Mouse (Mus musculus) E14TG2a.4 (cell line): ENCODE data around the gene Olfr1143.

Experiments used
- H3K27me3 ChIP-seq: 2 replicates; pipeline ENCODE4 v1.6.1; 2014; ENCODE audit warnings: low read length, control low read depth; ENCODE audit not compliant: insufficient read depth
- H3K36me3 ChIP-seq: 2 replicates; pipeline ENCODE4 v1.6.1; 2014; ENCODE audit warnings: low read length, control low read depth; ENCODE audit not compliant: insufficient read depth
- H3K4me1 ChIP-seq: replicated peaks from 2 replicates; pipeline ENCODE4 v1.6.1; 2014; ENCODE audit warnings: low read depth, low read length, control low read depth
- H3K4me3 ChIP-seq: replicated peaks from 2 replicates; pipeline ENCODE4 v1.5.1; 2014; ENCODE audit warnings: mild to moderate bottlenecking, low read length
- H3K9me3 ChIP-seq: 2 replicates; pipeline ENCODE4 v1.6.1; 2014; ENCODE audit warnings: low read length, control low read depth
- CTCF ChIP-seq: conservative IDR thresholded peaks from 2 replicates; pipeline ENCODE4 v1.5.1; 2014; ENCODE audit warnings: low read length
- NANOG ChIP-seq: IDR thresholded peaks from 2 replicates; pipeline ENCODE4 v1.6.1; 2014; ENCODE audit warnings: borderline replicate concordance, low read length, mixed read lengths
- POU5F1 ChIP-seq: IDR thresholded peaks from 2 replicates; pipeline ENCODE4 v1.6.1; 2014; ENCODE audit warnings: low read length, borderline replicate concordance

The Olfr1143 gene

GRCm38 (mm10) chr2:87800292-87800691 lies at the start of gene Olfr1143:
TSS of gene Olfr1143 (plus strand) at chr2:87800592.
- H3K4me1 ChIP-seq: no peaks in the 10 kb centered on the region
- no peaks in the 10 kb centered on the region for H3K36me3 ChIP-seq
- TF ChIP-seq NANOG (no peak), CTCF (no peak), POU5F1 (no peak)
- no peaks in the 10 kb centered on the region for H3K27me3 ChIP-seq
- no peaks in the 10 kb centered on the region for H3K9me3 ChIP-seq
- no peak within 1 kb of the TSS for H3K4me3 ChIP-seq

DNA sequence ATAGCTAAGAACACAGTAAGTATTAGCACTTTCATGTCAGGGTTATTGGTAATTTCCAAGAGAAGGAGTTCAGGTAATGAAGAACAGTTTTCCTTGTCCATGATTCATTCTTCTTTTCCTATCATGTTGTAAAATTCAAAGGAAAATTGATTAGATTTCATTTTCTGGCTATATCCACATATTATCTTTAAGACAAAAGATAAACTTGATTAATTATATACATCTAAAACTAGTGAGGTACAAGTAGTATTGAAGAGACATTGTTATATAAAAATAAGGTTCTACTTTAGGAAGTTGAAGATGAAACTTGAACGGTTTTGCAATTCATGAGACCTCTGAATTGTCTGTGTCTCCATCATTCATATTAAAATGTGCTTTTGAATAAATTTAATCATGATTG lies 46.5 kb upstream of the Olfr1143 start, which contains the start of gene Olfr1141:
TSS of gene Olfr1141 (minus strand) at position 101 of the 400 bp plus-strand sequence.
- H3K27me3 ChIP-seq: no peaks in the 10 kb centered on the region
- no peaks in the 10 kb centered on the region for H3K9me3 ChIP-seq
- TF ChIP-seq NANOG (no peak), POU5F1 (no peak), CTCF (no peak)
- no peak within 1 kb of the TSS for H3K4me3 ChIP-seq
- H3K4me1 ChIP-seq: no peaks in the 10 kb centered on the region
- H3K36me3 ChIP-seq: no peaks in the 10 kb centered on the region

DNA sequence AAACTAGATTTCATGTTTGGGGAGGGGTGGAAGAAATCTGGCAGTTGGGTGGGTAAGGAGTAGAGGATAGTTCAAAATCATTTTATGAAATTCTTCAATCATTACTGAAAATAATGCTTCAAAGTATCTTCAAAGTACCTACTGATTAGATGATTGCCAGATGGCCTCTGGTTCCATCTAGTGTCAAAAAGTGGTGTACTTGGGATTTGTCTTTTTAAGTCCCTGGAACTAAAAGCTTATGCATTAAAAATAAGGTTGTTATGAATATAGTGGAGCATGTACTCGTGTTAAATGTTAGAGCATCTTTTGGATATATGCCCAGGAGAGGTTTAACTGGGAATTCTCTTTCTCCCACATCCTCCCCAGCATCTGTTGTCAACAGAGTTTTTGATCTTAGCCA lies 24.2 kb upstream of the Olfr1143 start:
- no peaks in the 10 kb centered on the region for H3K27me3 ChIP-seq
- H3K4me1 ChIP-seq: no peaks in the 10 kb centered on the region
- H3K9me3 ChIP-seq: peaks cover 12% of the 10 kb centered on the region
- no peak overlapping the region for H3K4me3 ChIP-seq
- TF ChIP-seq CTCF: no peak
- TF ChIP-seq NANOG: no peak
- no peak for TF ChIP-seq POU5F1
- no peaks in the 10 kb centered on the region for H3K36me3 ChIP-seq

GRCm38 (mm10) chr2:87779183-87779582 lies 21.2 kb upstream of the Olfr1143 start, which contains the start of gene Olfr152:
TSS of gene Olfr152 (plus strand) at chr2:87779483.
- TF ChIP-seq NANOG (no peak), CTCF (no peak), POU5F1 (no peak)
- H3K4me1 ChIP-seq: no peaks in the 10 kb centered on the region
- peaks cover 15% of the 10 kb centered on the region for H3K9me3 ChIP-seq
- H3K36me3 ChIP-seq: no peaks in the 10 kb centered on the region
- no peaks in the 10 kb centered on the region for H3K27me3 ChIP-seq
- no peak within 1 kb of the TSS for H3K4me3 ChIP-seq

GRCm38 (mm10) chr2:87809522-87809921 lies 9.1 kb downstream of the Olfr1143 start, which contains the start of gene Olfr1145:
TSS of gene Olfr1145 (plus strand) at chr2:87809822.
- H3K36me3 ChIP-seq: no peaks in the 10 kb centered on the region
- no peaks in the 10 kb centered on the region for H3K27me3 ChIP-seq
- H3K4me3 ChIP-seq: no peak within 1 kb of the TSS
- H3K4me1 ChIP-seq: no peaks in the 10 kb centered on the region
- TF ChIP-seq POU5F1 (no peak), NANOG (no peak), CTCF (no peak)
- no peaks in the 10 kb centered on the region for H3K9me3 ChIP-seq

DNA sequence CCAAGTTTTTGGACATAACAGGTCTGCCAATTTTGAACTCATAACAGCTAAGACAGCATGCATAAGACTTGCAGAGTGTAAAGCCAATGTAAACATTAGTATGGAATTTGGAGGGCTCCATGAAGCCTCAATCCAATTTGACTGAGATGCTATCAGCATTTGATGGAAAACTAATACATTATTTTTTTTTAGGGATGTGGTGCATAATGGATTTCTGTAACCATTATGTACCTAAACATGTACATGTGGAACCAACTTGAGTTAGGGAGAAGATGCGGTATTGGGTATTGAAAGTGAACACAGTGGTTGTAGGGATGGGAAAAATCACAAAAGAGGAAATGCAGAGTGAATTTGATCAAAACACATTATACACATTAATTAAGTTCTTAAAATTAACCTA lies 29.8 kb downstream of the Olfr1143 start, which contains the start of gene Olfr1148:
TSS of gene Olfr1148 (plus strand) at position 301 of the 400 bp plus-strand sequence.
- Histone ChIP-seq H3K9me3 (no peaks in the 10 kb centered on the region), H3K4me3 (no peak within 1 kb of the TSS), H3K27me3 (no peaks in the 10 kb centered on the region), H3K4me1 (no peaks in the 10 kb centered on the region), H3K36me3 (no peaks in the 10 kb centered on the region)
- TF ChIP-seq CTCF: no peak
- no peak for TF ChIP-seq POU5F1
- TF ChIP-seq NANOG: no peak

GRCm38 (mm10) chr2:87843693-87844092 lies 43.3 kb downstream of the Olfr1143 start, which contains the start of gene Olfr1150-ps1:
TSS of gene Olfr1150-ps1 (plus strand) at chr2:87843993.
- no peaks in the 10 kb centered on the region for H3K4me1 ChIP-seq
- TF ChIP-seq POU5F1 (no peak), NANOG (no peak), CTCF (no peak)
- H3K9me3 ChIP-seq: no peaks in the 10 kb centered on the region
- H3K27me3 ChIP-seq: no peaks in the 10 kb centered on the region
- no peak within 1 kb of the TSS for H3K4me3 ChIP-seq
- H3K36me3 ChIP-seq: no peaks in the 10 kb centered on the region
